Mouse (Mus musculus): ENCODE measurements at regions not wholly inside any gene's neighbourhood (a gene's known extent, or its start where the extent isn't known, plus 50 kb on each side); places are given as distances from the start of the nearest gene placed in this dataset.

GRCm38 (mm10) chr13:75204417-75204816, 114.8 kb downstream of the Pcsk1 start:
- ATAC-seq (ENCODE audit: insufficient number of reproducible peaks, low FRiP score, low TSS enrichment) = no peak

DNA sequence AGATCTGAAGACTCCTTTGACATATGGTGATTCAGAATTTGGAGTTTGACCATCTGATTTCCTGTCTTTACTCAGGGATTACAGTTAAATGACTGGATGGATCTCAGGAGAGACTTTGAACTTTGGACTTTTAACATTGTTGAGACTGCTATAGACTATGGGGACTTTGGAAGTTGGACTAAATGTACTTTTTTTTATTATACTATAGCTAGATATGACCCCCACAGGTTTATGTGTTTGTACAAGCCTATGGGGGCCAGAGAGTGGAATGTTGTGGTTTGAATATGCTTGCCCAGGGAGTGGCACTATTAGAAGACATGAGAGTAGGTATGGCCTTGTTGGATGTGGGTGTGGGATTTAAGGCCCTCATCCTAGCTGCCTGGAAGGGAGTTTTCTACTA, 134.3 kb downstream of the Pcsk1 start:
- no peak for ATAC-seq (ENCODE audit: insufficient number of reproducible peaks, low FRiP score, low TSS enrichment)

DNA sequence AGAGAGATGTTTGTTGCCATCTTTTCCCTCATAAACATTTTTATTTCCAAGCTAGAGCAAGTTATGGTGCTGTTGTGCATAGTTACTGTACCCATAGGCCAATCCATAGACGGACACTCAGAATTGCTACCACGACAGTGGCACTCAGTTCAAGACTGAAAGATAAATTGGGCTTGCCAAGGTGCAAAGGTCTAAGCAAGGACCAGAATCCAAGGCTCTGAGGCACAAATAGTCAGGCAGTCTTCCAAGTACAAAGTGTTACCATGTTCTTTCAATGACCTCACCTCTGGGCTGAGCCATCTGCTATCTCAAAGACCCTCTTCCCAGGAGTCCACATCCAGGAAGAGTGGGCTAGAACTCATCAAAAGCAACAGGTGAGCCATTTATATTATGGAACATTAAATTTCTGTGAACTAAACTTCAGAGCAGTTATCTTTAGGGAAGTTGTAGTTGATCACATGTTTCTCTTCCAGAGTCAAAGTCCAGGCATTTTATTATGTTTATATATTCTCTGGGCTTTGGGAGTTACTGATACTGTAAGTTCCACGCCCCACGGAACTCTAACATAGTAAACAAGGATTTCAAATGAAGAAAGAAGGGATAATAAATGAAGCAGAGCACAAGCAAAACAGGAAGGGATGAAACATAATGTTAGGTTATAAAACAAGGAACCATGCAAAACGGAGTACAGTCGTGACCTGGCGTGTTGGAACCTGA, 136.1 kb downstream of the Pcsk1 start:
- no peak for ATAC-seq (ENCODE audit: insufficient number of reproducible peaks, low FRiP score, low TSS enrichment)

DNA sequence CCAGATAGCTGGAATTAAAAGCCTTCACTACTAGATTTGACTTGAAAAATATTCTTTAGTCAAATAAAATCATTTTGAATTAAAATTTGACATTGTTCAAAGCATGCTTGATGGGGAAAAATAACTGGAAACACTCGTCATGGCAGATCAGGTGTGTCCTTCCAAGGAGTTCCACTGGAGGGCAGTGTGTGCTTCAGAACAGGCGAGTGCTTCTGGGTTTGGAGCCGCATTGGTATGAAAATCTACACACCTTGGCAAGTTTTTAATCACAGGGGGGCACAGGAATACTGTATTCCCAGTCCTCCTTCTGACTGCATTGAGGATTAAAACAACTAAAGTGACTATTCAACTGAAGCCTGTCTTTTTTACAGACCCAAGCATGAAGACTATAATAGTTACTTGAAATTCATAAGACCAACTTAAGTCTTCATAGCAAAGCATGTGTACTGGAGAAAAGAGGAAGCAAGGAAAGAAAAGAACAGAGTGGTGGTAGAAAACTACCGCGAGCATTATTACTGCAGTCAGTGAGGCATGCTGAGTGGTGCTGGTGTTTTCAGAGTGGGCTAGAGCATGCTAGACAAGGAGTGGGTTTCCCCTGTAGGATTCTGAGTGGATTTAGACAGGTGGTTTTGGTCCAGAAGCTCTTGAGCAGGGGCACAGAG, 138.1 kb downstream of the Pcsk1 start:
- ATAC-seq (ENCODE audit: insufficient number of reproducible peaks, low FRiP score, low TSS enrichment) = peak; percentile 61

DNA sequence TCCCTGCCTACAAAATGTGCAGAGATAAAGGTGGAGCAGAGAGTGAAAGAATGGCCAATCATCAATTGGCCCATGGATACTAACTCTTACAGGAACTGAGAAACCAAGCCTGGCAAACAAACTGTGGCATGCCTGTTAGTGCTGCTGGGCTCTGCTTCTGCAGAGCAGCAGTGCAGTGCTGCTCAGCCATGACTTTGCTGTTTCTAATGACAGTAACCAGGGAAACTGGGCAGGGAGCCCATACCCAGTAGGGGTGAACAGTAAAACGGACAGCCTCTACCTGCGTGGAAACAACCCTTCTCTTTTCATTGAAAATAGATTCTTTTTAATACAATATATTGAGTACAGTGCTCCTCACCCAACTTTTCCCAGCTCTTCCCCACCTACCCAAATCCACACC, 146.8 kb downstream of the Pcsk1 start:
- no peak for ATAC-seq (ENCODE audit: insufficient number of reproducible peaks, low FRiP score, low TSS enrichment)
